In genomic region chr4:56362121-56362520, GRCm38 (mm10) we compare ENCODE assay signal across 11 mouse cellular contexts.
DNase-seq lines count a peak whose midpoint lies in the region; ATAC-seq and TF ChIP-seq lines count a peak whose summit lies in the region.
"Had no signal": no experiment of that assay in that cellular context is flagged by ENCODE, and none has a peak within 500 bp of the region (broad histone marks: within the 10 kb centered on the region; RNA-seq: fewer than 3 reads in every experiment).

No protein-coding gene starts in this region.

- no peaks in the 10 kb centered on the region for H3K4me1 ChIP-seq in forebrain, postnatal 0 days (ENCODE audit: insufficient read depth)
- H3K4me1 ChIP-seq in forebrain, embryonic 10.5 days = no peaks in the 10 kb centered on the region
- no peaks in the 10 kb centered on the region for H3K4me1 ChIP-seq in kidney, postnatal 0 days (replicated peaks; ENCODE audit: insufficient read depth, low read length)
- peaks cover 12 to 26% of the 10 kb centered on the region in 2 experiments for H3K4me1 ChIP-seq in CH12.LX (ENCODE audit: control insufficient read depth in 1 of 2, insufficient read depth in 2 of 2)
- no peaks in the 10 kb centered on the region for H3K4me1 ChIP-seq in neural tube, embryonic 15.5 days

- no peak for ATAC-seq in forebrain, postnatal 0 days
- no peak for ATAC-seq in kidney, postnatal 0 days (replicated peaks; ENCODE audit: low FRiP score, low read depth)
- no peak for ATAC-seq in inflammation-experienced regulatory T-cells, adult 6 months
- no peak for ATAC-seq in neural tube, embryonic 15.5 days (ENCODE audit: low FRiP score)

- H3K9ac ChIP-seq in forebrain, postnatal 0 days = no peak overlapping the region
- no peak overlapping the region for H3K9ac ChIP-seq in kidney, postnatal 0 days (ENCODE audit: low read depth, low read length)
- no peak overlapping the region for H3K9ac ChIP-seq in CH12.LX (ENCODE audit: insufficient read depth, low read depth)
- H3K9ac ChIP-seq in neural tube, embryonic 15.5 days (replicated peaks) = no peak overlapping the region

- peak; percentile 54 for DNase-seq in forebrain, postnatal 0 days
- DNase-seq in forebrain, embryonic 10.5 days (ENCODE audit: extremely low spot score, low spot score) = no peak
- peak; percentile 80 for DNase-seq in kidney, postnatal 0 days (ENCODE audit: low spot score)
- DNase-seq in kidney, postnatal 4 days = no peak
- DNase-seq in CH12.LX (ENCODE audit: extremely low read depth) = no peak
- peak; percentile 62 for DNase-seq in brain, embryonic 14.5 days (ENCODE audit: low read depth)
- DNase-seq: gastrocnemius, postnatal 10 days; heart, postnatal 36 days; right cerebral cortex, postnatal 25 days had no signal

- TF ChIP-seq EP300 in CH12.LX (IDR thresholded peaks at IDR 0.05; ENCODE audit: low read length) = no peak

- dilution Hi-C loops in CH12.LX (cut with MboI; ENCODE audit: extremely low pct_ligation_motif_present, extremely low pct_unique_long_range_greater_than_20kb, low sequenced_read_pairs) = no loop called here

- peak; percentile 65 for TF ChIP-seq CTCF in forebrain, postnatal 0 days (IDR thresholded peaks at IDR 0.05; ENCODE audit: low read depth)
- peak; percentile 71 for TF ChIP-seq CTCF in kidney, postnatal 0 days (IDR thresholded peaks at IDR 0.05; ENCODE audit: low read depth)
- TF ChIP-seq CTCF in CH12.LX (conservative IDR thresholded peaks at IDR 0.05 in 1 of 2, IDR thresholded peaks at IDR 0.05 in 1 of 2; ENCODE audit: low read depth in 2 of 2, low read length in 2 of 2) = peak in 1 of 2 experiments; percentile 62; a peak in 2 of 4 replicates
- peak; percentile 51; the same call in 1 of the 2 replicates for TF ChIP-seq CTCF in brain, embryonic 14.5 days (IDR thresholded peaks at IDR 0.05; ENCODE audit: borderline replicate concordance, extremely low read depth, insufficient read depth, insufficient read length)

- no peaks in the 10 kb centered on the region for H3K79me2 ChIP-seq in CH12.LX (replicated peaks; ENCODE audit: control insufficient read depth, extremely low read depth, insufficient read depth, poor library complexity, severe bottlenecking)

- 42% methylated on average over 6 of the region's 6 CpGs for WGBS in forebrain, postnatal 0 days
- WGBS in forebrain, embryonic 10.5 days = 71% methylated on average over 6 of the region's 6 CpGs
- WGBS in kidney, postnatal 0 days = 38% methylated on average over 6 of the region's 6 CpGs
- WGBS in neural tube, embryonic 15.5 days = 54% methylated on average over 6 of the region's 6 CpGs

- H3K4me2 ChIP-seq in forebrain, postnatal 0 days (ENCODE audit: low read depth) = no peak overlapping the region
- no peak overlapping the region for H3K4me2 ChIP-seq in kidney, postnatal 0 days (ENCODE audit: low read length)
- H3K4me2 ChIP-seq in CH12.LX (ENCODE audit: insufficient read depth, low read depth, poor library complexity, severe bottlenecking) = no peak overlapping the region
- H3K4me2 ChIP-seq in neural tube, embryonic 15.5 days = no peak overlapping the region

- no peaks in the 10 kb centered on the region for H3K9me3 ChIP-seq in forebrain, postnatal 0 days (ENCODE audit: low read length)
- no peaks in the 10 kb centered on the region for H3K9me3 ChIP-seq in forebrain, embryonic 10.5 days
- no peaks in the 10 kb centered on the region for H3K9me3 ChIP-seq in kidney, postnatal 0 days (replicated peaks; ENCODE audit: low read length)
- no peaks in the 10 kb centered on the region for H3K9me3 ChIP-seq in CH12.LX (replicated peaks; ENCODE audit: low read length)
- H3K9me3 ChIP-seq in neural tube, embryonic 15.5 days (replicated peaks) = no peaks in the 10 kb centered on the region

- TF ChIP-seq POLR2A in CH12.LX (IDR thresholded peaks at IDR 0.05; ENCODE audit: low read depth, low read length) = no peak
- TF ChIP-seq POLR2A in brain, embryonic 14.5 days (IDR thresholded peaks at IDR 0.05; ENCODE audit: borderline replicate concordance, extremely low read depth, insufficient read depth, insufficient read length, poor library complexity, severe bottlenecking) = no peak

- H3K4me3 ChIP-seq in forebrain, postnatal 0 days (ENCODE audit: low read depth, low read length) = no peak overlapping the region
- H3K4me3 ChIP-seq in forebrain, embryonic 10.5 days = no peak overlapping the region
- no peak overlapping the region for H3K4me3 ChIP-seq in kidney, postnatal 0 days (replicated peaks; ENCODE audit: low read depth, low read length)
- H3K4me3 ChIP-seq in CH12.LX (replicated peaks in 1 of 3; ENCODE audit: low read depth in 2 of 3, low read length in 2 of 3, poor library complexity in 1 of 3) = no peak overlapping the region
- H3K4me3 ChIP-seq in neural tube, embryonic 15.5 days (replicated peaks) = no peak overlapping the region

- peak; percentile 47 for TF ChIP-seq RAD21 in CH12.LX (IDR thresholded peaks at IDR 0.05; ENCODE audit: low read depth, low read length)

- H3K27me3 ChIP-seq in forebrain, postnatal 0 days (ENCODE audit: insufficient read depth, low read length) = no peaks in the 10 kb centered on the region
- H3K27me3 ChIP-seq in forebrain, embryonic 10.5 days (ENCODE audit: poor library complexity, severe bottlenecking) = no peaks in the 10 kb centered on the region
- H3K27me3 ChIP-seq in kidney, postnatal 0 days (ENCODE audit: insufficient read depth, low read length) = no peaks in the 10 kb centered on the region
- no peaks in the 10 kb centered on the region for H3K27me3 ChIP-seq in CH12.LX (replicated peaks)
- H3K27me3 ChIP-seq in neural tube, embryonic 15.5 days (replicated peaks) = no peaks in the 10 kb centered on the region

- in situ Hi-C loops in CH12.LX (cut with MboI; ENCODE audit: low pct_ligation_motif_present, low pct_unique_long_range_greater_than_20kb, low sequenced_read_pairs) = no loop called here

- H3K36me3 ChIP-seq in forebrain, postnatal 0 days (ENCODE audit: insufficient read depth) = no peaks in the 10 kb centered on the region
- H3K36me3 ChIP-seq in forebrain, embryonic 10.5 days (replicated peaks) = no peaks in the 10 kb centered on the region
- no peaks in the 10 kb centered on the region for H3K36me3 ChIP-seq in kidney, postnatal 0 days (ENCODE audit: insufficient read depth, low read length)
- H3K36me3 ChIP-seq in CH12.LX (replicated peaks in 1 of 2; ENCODE audit: control insufficient read depth in 1 of 2, insufficient read depth in 1 of 2, low read length in 1 of 2) = no peaks in the 10 kb centered on the region
- no peaks in the 10 kb centered on the region for H3K36me3 ChIP-seq in neural tube, embryonic 15.5 days

- no peak overlapping the region for H3K27ac ChIP-seq in forebrain, postnatal 0 days (ENCODE audit: low read depth, low read length)
- no peak overlapping the region for H3K27ac ChIP-seq in forebrain, embryonic 10.5 days
- H3K27ac ChIP-seq in kidney, postnatal 0 days = no peak overlapping the region
- no peak overlapping the region for H3K27ac ChIP-seq in CH12.LX (ENCODE audit: insufficient read depth, low read depth)
- no peak overlapping the region for H3K27ac ChIP-seq in neural tube, embryonic 15.5 days (replicated peaks)

TF ChIP-seq in CH12.LX, 34 proteins besides CTCF, POLR2A, EP300 and RAD21:
- TF ChIP-seq SMC3 (IDR thresholded peaks at IDR 0.05; ENCODE audit: low read depth, low read length) (peak; percentile 52), PAX5 (IDR thresholded peaks at IDR 0.05; ENCODE audit: low read length) (no peak)

Comparison
In these comparisons a context has a peak if more than half of its experiments do, and no peak if none do; other contexts are left out.
1. DNase-seq: peak in forebrain, postnatal 0 days (single experiment), kidney, postnatal 0 days (single experiment) and brain, embryonic 14.5 days (single experiment); none in forebrain, embryonic 10.5 days (single experiment), kidney, postnatal 4 days (0 of 2) and CH12.LX (single experiment).